Mouse (Mus musculus) brain, embryonic 14.5 days (tissue): ENCODE results near the gene Cstf3.

Experiments used
- CTCF ChIP-seq: fragments of 200-500 bp; IDR thresholded peaks from 2 replicates; pipeline ENCODE4 v1.5.1; 2012; ENCODE audit warnings: inconsistent platforms, mild to moderate bottlenecking, moderate library complexity, borderline replicate concordance; ENCODE audit not compliant: insufficient read depth, insufficient read length; ENCODE audit errors: extremely low read depth
- POLR2A ChIP-seq: fragments of 200-500 bp; IDR thresholded peaks from 2 replicates; pipeline ENCODE4 v1.6.1; 2012; ENCODE audit warnings: mild to moderate bottlenecking, inconsistent platforms, borderline replicate concordance; ENCODE audit not compliant: poor library complexity, insufficient read depth, insufficient read length, severe bottlenecking; ENCODE audit errors: extremely low read depth

DNA sequence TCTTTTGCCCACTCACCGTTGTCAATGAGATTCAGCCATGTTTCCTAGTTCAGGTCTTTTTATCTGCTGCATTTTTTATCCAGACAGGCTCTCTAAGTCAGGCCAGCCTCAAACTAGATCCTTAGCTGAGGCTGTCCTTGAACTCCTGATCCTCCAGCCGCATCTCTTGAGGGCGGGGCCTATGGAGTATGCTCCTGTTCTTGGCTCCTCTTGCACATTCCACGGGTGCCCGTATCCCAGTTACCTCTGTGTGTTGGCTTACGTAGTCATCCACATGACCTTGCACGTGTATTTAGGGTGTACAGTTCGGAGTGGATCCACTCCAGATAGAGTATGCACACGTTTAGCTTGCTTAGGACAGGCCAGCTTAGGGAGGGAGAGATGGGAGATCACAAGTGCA, 32.6 kb upstream of the Cstf3 start:
- no peak for TF ChIP-seq POLR2A
- TF ChIP-seq CTCF, result no peak
